Mouse (Mus musculus) CD4-positive naive resting alpha-beta T cell, adult 76 days (primary cell): ENCODE measurements around the gene Gcnt3. TPM values are rescaled to one million over a fixed set of nuclear protein-coding genes. Genes with fewer than 3 reads are reported as not detected.

ENCODE experiments used
- total RNA-seq: library from RNA; stranded (reverse); gene quantifications from one replicate; pipeline ENCODE4 v1.2.4, GENCODE M21; 2023

The Gcnt3 gene
- total RNA-seq: not detected

DNA sequence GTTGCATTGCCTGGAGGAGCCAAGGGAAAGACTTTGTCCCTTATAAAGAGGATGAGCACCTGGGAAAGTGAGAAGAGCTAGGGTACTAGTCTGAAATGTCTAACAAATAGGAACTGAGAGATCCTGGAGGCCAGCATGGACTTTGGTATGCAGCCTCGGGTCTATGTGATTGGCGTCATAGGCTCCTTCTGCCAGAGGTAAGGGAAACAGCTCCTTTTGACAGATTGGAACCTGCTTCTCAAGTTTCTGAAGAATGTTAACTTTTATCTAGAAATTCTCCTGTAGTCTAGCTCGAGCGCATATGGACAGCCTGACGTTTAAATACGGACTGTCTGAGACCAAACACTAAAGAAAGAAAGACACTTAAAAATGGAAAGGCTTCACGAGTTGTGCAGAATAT lies at the start of gene Gcnt3:
Gene Gcnt3 (minus strand): TSS at position 101 of the 400 bp plus-strand sequence.

DNA sequence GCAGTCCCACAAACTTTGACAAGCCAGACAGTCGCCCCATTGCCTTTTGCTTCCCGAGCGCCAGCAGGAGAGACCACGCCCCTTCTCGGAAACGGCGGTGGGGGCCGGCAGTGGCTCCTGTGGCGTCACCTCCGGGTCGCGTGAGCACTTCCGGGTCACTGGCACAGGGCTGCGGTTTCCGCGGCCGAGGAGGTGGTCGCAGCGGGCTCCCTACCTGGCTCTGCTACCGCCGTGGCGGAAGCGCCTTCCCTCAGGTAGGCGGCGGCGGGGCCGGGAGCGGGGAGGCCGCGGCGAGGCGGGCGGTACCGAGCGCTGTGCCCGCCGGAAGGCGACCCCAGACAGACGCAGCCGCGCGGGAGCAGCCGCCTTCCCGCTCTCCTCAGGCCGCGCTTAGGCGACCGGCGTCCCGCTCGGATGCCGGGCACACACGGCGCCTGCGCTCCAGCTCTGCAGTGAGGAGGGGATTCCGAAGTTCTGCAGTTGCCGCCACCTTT lies 25.4 kb downstream of the Gcnt3 start, which contains the start of gene Gtf2a2:
Gene Gtf2a2 (plus strand): TSS at position 143 of the 494 bp plus-strand sequence.

DNA sequence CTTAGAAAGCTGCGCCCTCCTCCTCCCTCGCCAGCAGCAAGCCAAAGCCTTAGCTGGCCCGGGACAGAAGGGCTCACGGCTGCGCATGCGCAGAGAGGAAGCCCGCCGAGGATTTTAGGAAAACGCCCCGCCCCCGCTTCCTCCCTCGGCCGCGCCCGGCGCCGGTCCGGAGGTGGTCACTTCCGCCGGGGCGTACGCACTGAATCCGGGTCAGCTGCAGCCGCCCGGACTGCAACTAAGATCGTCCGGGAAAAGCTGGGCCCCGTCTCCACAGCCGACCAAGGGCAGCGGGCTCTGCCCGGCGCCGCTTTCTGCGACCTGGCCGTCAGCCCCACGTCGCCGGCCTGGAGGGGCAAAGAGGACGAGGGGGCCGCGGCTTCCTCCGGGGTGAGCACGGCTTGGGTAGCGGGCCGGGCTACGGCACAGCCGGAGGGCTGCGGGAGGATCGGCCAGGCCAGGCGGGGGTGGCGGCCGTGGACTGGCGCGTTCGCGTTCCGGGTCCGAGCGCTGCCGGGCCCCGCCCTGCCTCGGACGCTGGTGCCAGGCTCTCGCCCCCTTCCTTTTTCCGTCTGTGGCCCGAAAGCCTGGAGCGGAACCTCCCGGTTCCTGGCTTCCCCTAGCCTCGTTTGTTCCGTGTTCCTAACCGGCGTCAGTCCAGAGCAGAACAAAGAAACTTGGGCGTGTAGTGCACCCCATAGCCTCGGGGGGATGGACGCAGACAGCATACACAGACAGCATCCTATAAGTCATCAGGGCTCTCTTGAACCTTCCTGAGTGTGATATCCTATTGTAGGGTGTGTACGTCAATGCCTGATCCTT lies 48.4 kb downstream of the Gcnt3 start, which contains the start of gene Bnip2:
Gene Bnip2 (plus strand): TSS at position 164 of the 819 bp plus-strand sequence.

Other genes with a start within 250 kb of the Gcnt3 start
- gene Bnip2, start 48.6 kb downstream of the Gcnt3 start, total RNA-seq: 40.9 TPM
- gene Gtf2a2, start 25.5 kb downstream of the Gcnt3 start, total RNA-seq: 124 TPM
- not detected for gene Fam81a, start 104.5 kb upstream of the Gcnt3 start, total RNA-seq
- gene Myo1e, start 169.3 kb upstream of the Gcnt3 start, total RNA-seq: 16.5 TPM